Mouse (Mus musculus) heart, postnatal 36 days (tissue): ENCODE results near the gene Fbxo6. TPM values are rescaled to one million over a fixed set of nuclear protein-coding genes. Genes with fewer than 3 reads are reported as not detected.

Source experiments
- DNase-seq, 2 experiments: peaks; one replicate each; pipeline ENCODE4 v3.0.0; 2021 to 2022
- intact Hi-C: fragments of 180-260 bp; cut with DNase I; formaldehyde crosslinking; loops from one replicate; pipeline ENCODE4 v1.15.1; 2025
- total RNA-seq, 2 experiments: library from RNA; stranded (reverse); gene quantifications; 2 replicates each; pipeline ENCODE4 v1.2.3; 2021

Gene Fbxo6
- total RNA-seq, 2 experiments from 2014 or later, result 38.9 to 40.3 TPM

GRCm38 (mm10) chr4:148164002-148164439 is 12.1 kb upstream of the Fbxo6 start:
- intact Hi-C loops, result loop anchor here (1.0 to 2.0 kb wide), 2 partner anchors 23 to 49 kb away; no protein-coding TSS in a partner anchor
- peak; percentile 68 to 70 for DNase-seq

GRCm38 (mm10) chr4:148160436-148161390 is 8.8 kb upstream of the Fbxo6 start, which contains the start of the genes Fbxo44 and Fbxo2:
TSS of gene Fbxo44 (minus strand) at chr4:148160482.
TSS of gene Fbxo2 (plus strand) at chr4:148160621.
- DNase-seq, result no peak
- intact Hi-C loops, result no loop called here

DNA sequence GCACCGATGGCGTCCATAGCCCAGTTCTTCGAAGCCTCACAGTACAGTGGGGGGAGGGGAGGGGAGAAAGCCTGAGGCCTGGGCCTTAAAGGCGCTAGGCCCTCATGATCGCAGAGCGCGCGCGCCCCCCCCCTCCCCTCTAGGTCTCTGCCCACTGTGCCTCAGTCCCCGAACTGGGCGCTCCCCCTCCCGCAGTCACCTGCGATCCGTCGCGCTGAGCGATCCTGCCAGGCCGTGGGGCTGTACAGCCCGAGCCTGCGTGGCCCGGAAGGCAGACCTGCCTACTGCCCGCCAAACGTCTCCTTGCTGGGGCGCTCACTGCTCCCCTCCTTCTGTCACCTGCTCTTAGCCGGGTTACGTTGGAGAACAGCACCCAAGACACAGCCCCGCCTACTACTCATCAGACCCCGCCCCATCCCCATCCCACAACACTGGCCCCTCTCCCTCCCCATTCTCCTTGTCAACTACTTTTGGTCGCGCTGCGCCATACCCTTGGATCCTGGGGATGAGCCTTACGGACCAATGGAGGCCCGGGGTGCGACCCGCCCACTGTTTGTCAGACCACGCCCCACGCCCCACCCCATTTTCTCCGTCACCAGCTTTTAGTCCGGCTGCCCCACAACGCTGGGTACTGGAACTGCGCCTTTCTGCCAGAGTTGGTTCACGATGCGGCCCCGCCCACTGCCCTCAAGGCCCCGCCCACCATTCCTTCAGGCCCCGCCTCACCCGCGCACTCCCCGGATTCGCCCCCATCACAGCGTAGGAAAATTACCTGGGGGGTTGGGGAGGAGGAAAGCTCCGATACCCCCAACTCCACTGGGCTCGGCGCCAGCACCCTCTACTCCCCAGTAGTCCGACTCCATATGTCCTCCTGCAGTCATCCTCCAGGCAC is 7.8 kb upstream of the Fbxo6 start:
- intact Hi-C loops, result no loop called here
- peak; percentile 85 to 86 for DNase-seq

DNA sequence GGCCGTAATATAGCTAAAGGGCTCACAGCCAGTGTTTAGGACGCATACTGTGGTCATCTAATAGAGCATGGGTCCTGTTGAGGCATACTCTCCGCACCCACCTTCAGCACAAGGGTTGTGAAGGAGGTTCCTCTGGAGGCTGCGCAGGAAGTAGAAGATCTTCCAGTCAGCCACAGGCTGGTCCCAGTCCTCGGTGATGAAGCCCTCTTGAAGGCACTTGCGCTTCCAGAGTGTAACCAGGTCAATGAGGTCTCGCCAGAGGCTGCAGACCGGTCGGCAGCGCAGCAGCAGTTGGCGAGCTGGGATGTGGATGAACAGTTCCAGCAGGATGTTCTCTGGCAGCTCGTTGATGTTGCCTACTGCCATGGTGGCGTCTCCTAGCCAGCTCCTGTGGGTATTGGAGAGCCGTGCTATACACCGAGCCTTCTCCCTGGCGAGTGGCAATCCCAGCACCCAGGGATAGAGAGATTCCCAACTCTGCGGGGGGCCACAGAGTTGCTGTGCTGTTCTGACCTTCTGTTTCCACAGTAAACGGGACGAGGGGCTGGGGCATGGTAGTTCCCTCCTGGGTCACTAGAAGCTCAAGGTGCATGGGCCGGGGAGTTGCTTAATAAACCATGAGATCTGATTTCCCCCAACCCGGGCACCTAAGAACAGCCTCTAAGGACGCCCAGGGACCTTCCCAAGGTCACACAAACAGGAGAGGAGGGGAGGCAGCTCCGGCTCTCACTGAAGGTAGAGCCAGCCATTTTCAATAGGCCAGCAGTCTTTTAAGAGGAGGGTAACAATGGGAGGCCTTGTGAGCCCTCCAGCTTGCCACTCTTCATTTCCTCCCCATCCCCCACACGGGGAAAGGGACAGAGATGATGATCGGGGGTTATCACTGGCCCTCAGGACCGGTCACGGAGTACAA is 6.8 kb upstream of the Fbxo6 start:
- no peak for DNase-seq
- intact Hi-C loops, result no loop called here

DNA sequence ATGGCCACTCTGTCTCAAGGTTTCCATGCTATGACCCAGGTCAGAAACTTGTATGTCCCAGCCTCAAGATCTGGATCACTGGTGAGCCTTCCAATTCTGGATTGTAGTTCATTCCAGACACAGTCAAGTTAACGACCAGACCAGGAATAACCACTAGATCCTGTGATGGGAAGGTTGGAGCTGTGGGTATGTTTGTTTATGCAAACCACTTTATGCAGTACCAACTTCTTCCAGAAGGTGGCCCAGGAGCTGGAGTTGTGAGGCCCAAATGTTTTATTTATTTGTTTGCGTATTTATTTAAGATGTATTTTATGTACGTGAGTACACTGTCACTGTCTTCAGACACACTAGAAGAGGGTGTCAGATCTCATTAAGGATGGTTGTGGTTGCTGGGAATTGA is 3.0 kb upstream of the Fbxo6 start:
- DNase-seq, result no peak
- intact Hi-C loops, result loop anchor here (5.0 kb wide), 1 partner anchor 213 kb away; the partner anchor contains the start of gene 2510039O18Rik

GRCm38 (mm10) chr4:148154006-148154405 is 2.1 kb upstream of the Fbxo6 start:
- no peak for DNase-seq
- intact Hi-C loops, result loop anchor here (5.0 kb wide), 1 partner anchor 212 kb away; the partner anchor contains the start of gene 2510039O18Rik

DNA sequence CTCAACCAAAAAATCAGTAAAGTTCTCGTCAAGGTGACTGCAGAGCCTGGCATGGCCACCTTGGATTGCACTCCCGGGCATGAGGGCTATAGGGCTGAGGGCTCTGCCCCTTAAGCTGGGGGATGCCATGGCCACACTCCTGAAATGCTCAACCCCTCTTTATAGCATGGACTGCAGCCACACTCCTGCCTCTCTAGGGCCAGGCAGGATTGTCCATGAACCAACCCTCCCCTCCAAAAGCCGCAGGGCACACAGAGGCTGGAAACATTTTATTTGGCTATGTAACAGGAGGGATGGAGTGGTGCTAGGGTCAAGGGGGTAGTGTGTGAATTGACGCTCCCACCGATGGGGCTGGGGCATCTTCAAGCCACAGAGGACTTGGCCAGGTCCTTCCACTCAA is 607 bp upstream of the Fbxo6 start:
- intact Hi-C loops, result loop anchor here (5.0 kb wide), 1 partner anchor 210 kb away; the partner anchor contains the start of gene 2510039O18Rik
- no peak for DNase-seq

DNA sequence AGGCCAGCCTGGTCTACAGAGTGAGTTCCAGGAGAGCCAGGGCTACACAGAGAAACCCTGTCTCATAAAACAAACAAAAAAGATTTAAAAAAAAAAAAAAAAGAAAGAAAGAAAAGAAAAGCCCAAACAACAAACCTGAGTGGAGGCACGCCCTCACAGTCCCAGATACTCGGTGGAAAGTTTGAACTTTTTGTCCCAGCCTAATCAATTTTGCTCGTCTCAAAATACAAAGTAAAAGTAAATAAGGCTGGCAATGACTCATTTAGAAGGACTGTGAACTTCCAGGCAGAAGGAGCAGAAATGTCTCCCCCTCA is 1.0 kb downstream of the Fbxo6 start:
- DNase-seq, result no peak
- intact Hi-C loops, result loop anchor here (1.0 to 5.0 kb wide), 2 partner anchors 11 to 209 kb away; partner anchors contain the start of gene 2510039O18Rik

- intact Hi-C loops, result loop anchor here (5.0 kb wide), 1 partner anchor 208 kb away; the partner anchor contains the start of gene 2510039O18Rik
- DNase-seq, result no peak
Measured at GRCm38 (mm10) chr4:148150242-148150641, 1.7 kb downstream of the Fbxo6 start.

DNA sequence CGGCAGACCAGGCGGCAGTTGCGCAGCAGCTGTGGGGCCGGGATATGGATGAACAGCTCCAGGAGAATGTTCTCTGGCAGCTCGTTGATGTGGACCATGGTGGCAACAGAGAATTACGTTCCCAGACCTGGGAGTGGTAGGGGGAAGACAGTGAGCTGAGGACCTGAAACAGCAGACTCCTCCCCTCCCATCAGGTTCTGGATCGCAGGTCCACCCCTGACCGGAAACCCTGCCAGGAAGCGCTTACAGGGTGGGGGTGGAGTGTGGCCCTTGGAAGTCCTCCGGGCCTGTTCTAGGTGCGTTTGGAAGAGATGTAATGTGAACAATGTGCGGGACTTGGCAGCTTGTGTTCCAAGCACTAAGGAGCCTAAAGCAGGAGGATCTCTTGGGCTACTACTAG is 2.4 kb downstream of the Fbxo6 start:
- DNase-seq, result no peak
- intact Hi-C loops, result loop anchor here (10.0 kb wide), 1 partner anchor 1015 kb away; the partner anchor contains the start of gene Pgd

DNA sequence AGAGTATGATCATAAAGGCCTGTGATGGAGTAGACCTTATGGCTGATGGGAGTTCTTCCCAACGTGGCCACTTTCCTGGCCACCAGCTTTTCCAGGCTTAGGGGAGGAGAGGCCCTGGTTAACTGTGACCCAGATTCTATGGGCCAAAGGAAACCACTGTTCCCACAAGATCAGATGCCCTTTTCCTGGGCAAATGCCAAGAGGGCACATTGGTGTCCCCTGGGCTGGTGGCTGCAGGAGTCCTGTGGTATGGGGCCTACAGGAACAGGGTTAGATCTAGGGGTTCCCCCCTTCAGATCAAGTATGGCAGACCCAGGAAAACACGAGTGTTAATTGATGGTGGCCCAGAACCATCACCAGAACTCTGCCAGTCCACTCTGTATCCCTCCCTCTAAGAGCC is 4.2 kb downstream of the Fbxo6 start:
- DNase-seq, result no peak
- intact Hi-C loops, result loop anchor here (10.0 kb wide), 1 partner anchor 1017 kb away; the partner anchor contains the start of gene Pgd

- intact Hi-C loops, result loop anchor here (5.0 to 10.0 kb wide), 2 partner anchors 101 to 1021 kb away; partner anchors contain the start of gene Pgd
- no peak for DNase-seq
Measured at GRCm38 (mm10) chr4:148143721-148144120, 8.2 kb downstream of the Fbxo6 start.

DNA sequence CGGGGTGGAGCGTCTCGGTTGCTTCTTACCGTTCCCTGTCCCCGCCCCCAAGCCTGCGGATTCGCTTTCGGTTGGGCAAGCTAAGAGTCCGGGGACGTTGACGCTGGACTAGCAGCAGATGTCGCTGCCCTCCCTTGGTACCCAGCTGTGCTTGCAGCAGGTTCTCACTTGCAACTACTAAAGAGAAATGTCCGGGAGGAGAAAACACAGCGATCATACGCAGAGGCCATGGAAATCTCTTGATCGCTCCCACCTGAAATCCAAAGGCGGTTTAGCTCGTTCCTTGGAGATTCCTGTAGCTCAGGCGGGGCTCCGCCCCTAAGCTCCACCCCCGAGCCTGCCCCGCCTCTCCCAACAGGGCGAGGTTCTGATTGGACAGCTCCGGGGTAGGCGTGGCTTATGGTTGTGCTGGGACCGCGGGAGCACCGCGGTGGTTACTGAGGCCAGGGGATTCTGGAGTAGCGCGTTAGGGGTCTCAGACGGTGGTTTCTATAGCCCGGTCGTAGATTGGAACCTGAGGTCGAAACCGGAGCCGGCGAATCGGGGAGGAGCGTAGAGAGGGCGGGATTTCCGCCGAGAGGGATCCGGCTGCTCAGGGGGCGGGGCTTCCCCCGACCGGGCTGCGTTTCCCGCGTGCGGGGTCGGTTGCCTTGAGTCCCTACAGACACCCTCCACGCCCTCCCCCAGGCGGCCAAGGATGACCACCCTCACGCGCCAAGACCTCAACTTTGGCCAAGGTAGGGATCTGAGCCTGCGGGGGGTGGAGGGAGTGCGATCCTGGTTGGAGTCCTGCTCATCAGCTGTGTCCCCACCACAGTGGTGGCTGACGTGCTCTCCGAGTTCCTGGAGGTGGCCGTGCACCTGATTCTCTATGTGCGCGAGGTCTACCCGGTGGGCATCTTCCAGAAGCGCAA is 11.6 kb downstream of the Fbxo6 start:
- intact Hi-C loops, result loop anchor here (1.0 to 10.0 kb wide), 4 partner anchors 11 to 1024 kb away; partner anchors contain the start of gene Pgd
- peak; percentile 92 to 99 for DNase-seq

DNA sequence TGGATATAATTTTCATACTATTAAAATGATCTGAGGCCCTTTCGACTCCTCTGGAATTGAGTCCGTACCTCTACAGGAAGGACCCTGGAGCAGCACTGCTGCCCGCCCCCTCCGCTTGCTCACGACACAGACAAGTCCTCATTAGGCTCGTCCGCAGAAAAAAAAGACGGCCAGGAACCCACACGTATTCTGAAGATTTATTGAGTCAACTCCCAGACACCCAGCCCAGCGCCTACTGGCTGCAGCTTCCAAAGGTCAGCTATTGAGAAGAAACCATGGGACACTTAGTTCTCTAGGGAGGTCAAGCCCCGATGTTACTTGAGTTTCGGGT is 12.2 kb downstream of the Fbxo6 start:
- intact Hi-C loops, result loop anchor here (1.0 to 10.0 kb wide), 5 partner anchors 12 to 1025 kb away; partner anchors contain the start of gene Pgd
- DNase-seq, result no peak

DNA sequence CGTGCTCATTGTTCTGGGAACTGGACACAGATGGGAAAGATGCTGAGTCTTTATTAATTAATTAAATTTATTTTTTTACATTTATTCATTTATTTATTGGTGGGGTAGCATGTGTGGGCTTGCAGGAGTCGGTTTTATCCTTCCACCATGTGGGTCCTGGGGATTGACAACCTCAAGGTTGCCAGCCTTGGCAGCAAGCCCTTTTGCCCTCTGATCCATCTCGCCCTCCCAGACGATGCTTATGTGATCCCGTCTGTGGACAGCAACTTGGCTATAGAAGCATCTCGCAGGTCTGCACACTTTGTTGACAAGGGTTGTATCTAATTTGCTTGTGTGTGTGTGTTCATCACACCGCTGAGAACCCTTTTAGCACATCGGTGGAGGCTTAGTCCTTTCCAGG is 14.4 kb downstream of the Fbxo6 start:
- intact Hi-C loops, result no loop called here
- DNase-seq, result no peak

DNA sequence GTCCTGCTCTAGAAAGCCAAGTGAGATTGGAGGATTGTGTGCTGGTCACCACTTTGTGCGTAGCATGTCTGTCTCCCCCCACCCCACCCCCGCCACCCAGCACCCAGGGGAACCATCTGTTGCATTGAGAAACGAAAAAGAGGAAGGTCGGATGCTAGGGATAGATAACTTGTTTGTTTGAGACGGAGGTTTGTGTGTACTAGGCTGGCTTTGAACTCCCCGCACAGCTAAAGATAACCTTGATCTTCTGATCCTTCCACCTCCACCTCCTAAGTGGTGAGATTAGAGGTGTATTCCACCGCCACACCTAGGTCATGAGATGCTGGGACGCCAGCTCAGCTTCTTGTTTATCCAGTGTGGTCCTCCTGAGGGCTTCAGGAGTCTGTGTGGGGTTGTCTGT is 17.0 kb downstream of the Fbxo6 start:
- intact Hi-C loops, result no loop called here
- DNase-seq, result no peak

DNA sequence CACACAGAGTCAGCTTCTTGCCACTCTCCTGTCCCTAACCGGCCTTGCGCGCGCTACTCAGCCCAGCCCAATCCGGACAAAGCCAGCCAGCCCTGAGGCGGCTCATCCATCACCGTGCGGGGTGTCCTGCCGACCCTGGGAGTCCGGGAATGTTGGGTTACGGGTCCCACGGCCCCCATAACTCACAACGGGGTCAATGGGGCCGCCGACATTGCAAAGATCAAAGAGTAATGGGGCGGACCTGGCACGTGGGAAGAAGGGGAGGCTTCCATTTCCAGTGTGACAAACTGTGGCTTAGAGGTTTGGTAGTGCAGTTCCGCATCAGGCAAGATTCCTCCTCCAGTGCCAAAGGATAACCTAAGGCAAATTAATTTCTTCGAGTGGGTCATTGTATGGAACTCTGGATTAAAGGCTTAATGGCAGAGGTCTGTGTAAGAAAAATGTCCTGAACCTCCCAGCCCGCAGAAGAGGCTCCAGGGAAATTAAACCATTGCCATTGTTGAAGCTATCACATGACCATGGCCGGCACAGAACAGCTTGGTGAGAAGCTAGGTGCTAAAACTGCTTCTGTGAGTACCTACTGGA is 20.4 kb downstream of the Fbxo6 start:
- intact Hi-C loops, result no loop called here
- no peak for DNase-seq
